Mouse (Mus musculus) heart, embryonic 11.5 days (tissue): ENCODE measurements around the gene Adam19. TPM values are rescaled to one million over a fixed set of nuclear protein-coding genes. Genes with fewer than 3 reads are reported as not detected.

Experiments used
- ATAC-seq: fragments of 200-750 bp; cut with Nextera tagmentation; replicated peaks from 2 replicates; pipeline ENCODE4 v1.8.0; 2017; ENCODE audit warnings: moderate library complexity; ENCODE audit not compliant: insufficient number of reproducible peaks, low FRiP score, low TSS enrichment
- H3K27ac ChIP-seq: fragments of 300-500 bp; sonication (generic); 2 replicates; pipeline ENCODE4 v1.5.1; 2014; ENCODE audit warnings: mild to moderate bottlenecking, low read depth, low read length
- H3K27me3 ChIP-seq: fragments of 300-500 bp; sonication (generic); 2 replicates; pipeline ENCODE4 v1.6.1; 2014; ENCODE audit warnings: mild to moderate bottlenecking, low read length, mixed read lengths; ENCODE audit not compliant: control insufficient read depth, insufficient read depth
- H3K36me3 ChIP-seq: fragments of 300-500 bp; sonication (generic); 2 replicates; pipeline ENCODE4 v1.6.1; 2014; ENCODE audit warnings: mild to moderate bottlenecking, low read length, moderate library complexity, mixed read lengths; ENCODE audit not compliant: control insufficient read depth, insufficient read depth
- H3K4me1 ChIP-seq: fragments of 300-500 bp; sonication (generic); 2 replicates; pipeline ENCODE4 v1.6.1; 2014; ENCODE audit warnings: low read length; ENCODE audit not compliant: control insufficient read depth, insufficient read depth
- H3K4me2 ChIP-seq: fragments of 300-500 bp; sonication (generic); 2 replicates; pipeline ENCODE4 v1.6.1; 2014; ENCODE audit warnings: mild to moderate bottlenecking, moderate library complexity
- H3K4me3 ChIP-seq: fragments of 300-500 bp; sonication (generic); 2 replicates; pipeline ENCODE4 v1.5.1; 2014; ENCODE audit warnings: low read depth, low read length
- H3K9ac ChIP-seq: fragments of 300-500 bp; sonication (generic); 2 replicates; pipeline ENCODE4 v1.6.1; 2014; ENCODE audit warnings: mild to moderate bottlenecking, low read depth, low read length, moderate library complexity
- H3K9me3 ChIP-seq: fragments of 300-500 bp; sonication (generic); replicated peaks from 2 replicates; pipeline ENCODE4 v1.6.1; 2016; ENCODE audit warnings: low read length; ENCODE audit not compliant: control insufficient read depth
- whole genome bisulfite sequencing: fragments of 180-500 bp; shearing (Covaris S2); extraction: QIAGEN DNeasy Blood & Tissue Kit; methylation state at CpG from one replicate; pipeline ENCODE4 v1.1.7; 2014; ENCODE audit not compliant: insufficient replicate concordance; 5-methylcytosine and 5-hydroxymethylcytosine counted together
- microRNA-seq: library from miRNA; unstranded; fragments of <30 nt; microRNA quantifications from one replicate; pipeline ENCODE4, GENCODE M21; 2016; ENCODE audit warnings: borderline number of aligned reads
- polyA plus RNA-seq: library from polyadenylated mRNA; unstranded; fragments of >200 nt; fragmentation: Nextera tagmentation; extraction: Ambion mirVana; gene quantifications from 2 replicates; pipeline ENCODE4 v1.2.1, GENCODE M21; 2014

Adam19 gene
- polyA plus RNA-seq, 1 experiment from 2014 or later: 24.4 TPM

- Histone ChIP-seq H3K27ac (no peak overlapping the region), H3K27me3 (no peaks in the 10 kb centered on the region), H3K4me2 (no peak overlapping the region), H3K4me1 (peaks cover 7% of the 10 kb centered on the region), H3K9ac (no peak overlapping the region), H3K36me3 (0 out of 2 replicates have a peak, but pooled peaks cover 2% of the 10 kb centered on the region), H3K9me3 (no peaks in the 10 kb centered on the region), H3K4me3 (no peak overlapping the region)
- 62% methylated on average over 4 of the region's 4 CpGs for WGBS
- no peak for ATAC-seq
Observed at GRCm38 (mm10) chr11:46194175-46194574, 138.4 kb downstream of the Adam19 start.

Small RNA genes within 50 kb of the gene (microRNA-seq; reads per million reads assigned to microRNA genes)
- gene Mir7239: not detected
- not detected for gene Mir8100

Other genes starting within 250 kb of the Adam19 start
- gene Clint1, start 203.9 kb upstream of the Adam19 start, polyA plus RNA-seq: 49.2 and 57.9 TPM in 2 replicates
- gene Lsm11, start 111.1 kb upstream of the Adam19 start, polyA plus RNA-seq: 10.3 and 11.0 TPM in 2 replicates
- 9.5 and 9.6 TPM in 2 replicates for gene Thg1l, start 100.5 kb upstream of the Adam19 start, polyA plus RNA-seq
- 0.07 and 0.40 TPM in 2 replicates for gene Sox30, start 75.7 kb upstream of the Adam19 start, polyA plus RNA-seq
- gene Gm12166, start 3.7 kb upstream of the Adam19 start, polyA plus RNA-seq: 2.4 and 9.0 TPM in 2 replicates
- 12.2 and 18.2 TPM in 2 replicates for gene Nipal4, start 110.5 kb downstream of the Adam19 start, polyA plus RNA-seq
- gene Fndc9, start 179.5 kb downstream of the Adam19 start, polyA plus RNA-seq: not detected in 2 replicates